Mouse (Mus musculus): ENCODE results near the gene Fmnl3. TPM values are rescaled to one million over a fixed set of nuclear protein-coding genes. Genes with fewer than 3 reads are reported as not detected.

Fmnl3 gene
- total and polyA plus RNA-seq, 3 experiments: 14.6 to 18.6 (median 18.1) TPM

GRCm38 (mm10) chr15:99325598-99325997 lies 44.7 kb downstream of the Fmnl3 start:
- Histone ChIP-seq H3K4me3 (no peak overlapping the region), H3K9ac (ENCODE audit: low read depth, low read length) (no peak overlapping the region), H3K36me3 (ENCODE audit: control insufficient read depth, insufficient read depth, low read length) (peaks cover 10% of the 10 kb centered on the region), H3K27me3 (ENCODE audit: control insufficient read depth, insufficient read depth, low read length) (no peaks in the 10 kb centered on the region), H3K79me2 (replicated peaks; ENCODE audit: control insufficient read depth, insufficient read depth, low read length) (no peaks in the 10 kb centered on the region), H3K4me1 (ENCODE audit: control insufficient read depth, insufficient read depth, low read length) (peaks cover 32% of the 10 kb centered on the region), H3K27ac (peak overlapping the region; percentile 71)
- TF ChIP-seq EP300 (IDR thresholded peaks at IDR 0.05; ENCODE audit: insufficient read depth, low read depth, low read length): no peak
- TF ChIP-seq CTCF (IDR thresholded peaks at IDR 0.05): no peak
- no peak for TF ChIP-seq POLR2A (IDR thresholded peaks at IDR 0.05; ENCODE audit: insufficient read depth, low read depth, low read length)
- 83% methylated on average over 6 of the region's 6 CpGs for WGBS
- DNase-seq: no peak
- intact Hi-C loops (cut with DNase I): no loop called here

GRCm38 (mm10) chr15:99324151-99324550 lies 46.1 kb downstream of the Fmnl3 start:
- Histone ChIP-seq H3K4me3 (no peak overlapping the region), H3K79me2 (replicated peaks; ENCODE audit: control insufficient read depth, insufficient read depth, low read length) (no peaks in the 10 kb centered on the region), H3K27ac (peak overlapping the region; percentile 71), H3K27me3 (ENCODE audit: control insufficient read depth, insufficient read depth, low read length) (no peaks in the 10 kb centered on the region), H3K4me1 (ENCODE audit: control insufficient read depth, insufficient read depth, low read length) (peaks cover 33% of the 10 kb centered on the region), H3K36me3 (ENCODE audit: control insufficient read depth, insufficient read depth, low read length) (peaks cover 15% of the 10 kb centered on the region), H3K9ac (ENCODE audit: low read depth, low read length) (no peak overlapping the region)
- TF ChIP-seq POLR2A (IDR thresholded peaks at IDR 0.05; ENCODE audit: insufficient read depth, low read depth, low read length) (no peak), CTCF (IDR thresholded peaks at IDR 0.05) (no peak), EP300 (IDR thresholded peaks at IDR 0.05; ENCODE audit: insufficient read depth, low read depth, low read length) (0 out of 2 replicates have a peak, but pooled peaks have one; percentile 23)
- DNase-seq: no peak
- intact Hi-C loops (cut with DNase I): no loop called here
- 43% methylated on average over 9 of the region's 9 CpGs for WGBS

GRCm38 (mm10) chr15:99320978-99321377 lies 49.3 kb downstream of the Fmnl3 start:
- intact Hi-C loops (cut with DNase I): no loop called here
- Histone ChIP-seq H3K36me3 (ENCODE audit: control insufficient read depth, insufficient read depth, low read length) (peaks cover 26% of the 10 kb centered on the region), H3K4me3 (no peak overlapping the region), H3K79me2 (replicated peaks; ENCODE audit: control insufficient read depth, insufficient read depth, low read length) (no peaks in the 10 kb centered on the region), H3K27me3 (ENCODE audit: control insufficient read depth, insufficient read depth, low read length) (no peaks in the 10 kb centered on the region), H3K27ac (peak overlapping the region; percentile 57), H3K9ac (ENCODE audit: low read depth, low read length) (no peak overlapping the region), H3K4me1 (ENCODE audit: control insufficient read depth, insufficient read depth, low read length) (peaks cover 50% of the 10 kb centered on the region)
- WGBS: 60% methylated on average over 9 of the region's 9 CpGs
- no peak for TF ChIP-seq EP300 (IDR thresholded peaks at IDR 0.05; ENCODE audit: insufficient read depth, low read depth, low read length)
- no peak for TF ChIP-seq POLR2A (IDR thresholded peaks at IDR 0.05; ENCODE audit: insufficient read depth, low read depth, low read length)
- TF ChIP-seq CTCF (IDR thresholded peaks at IDR 0.05): no peak
- no peak for DNase-seq

- H3K4me3 ChIP-seq: no peak overlapping the region
- H3K27me3 ChIP-seq (ENCODE audit: control insufficient read depth, insufficient read depth, low read length): no peaks in the 10 kb centered on the region
- TF ChIP-seq CTCF (IDR thresholded peaks at IDR 0.05) (no peak), EP300 (IDR thresholded peaks at IDR 0.05; ENCODE audit: insufficient read depth, low read depth, low read length) (no peak), POLR2A (IDR thresholded peaks at IDR 0.05; ENCODE audit: insufficient read depth, low read depth, low read length) (no peak)
- H3K27ac ChIP-seq: peak overlapping the region; percentile 86
- 40% methylated on average over 10 of the region's 10 CpGs for WGBS
- H3K9ac ChIP-seq (ENCODE audit: low read depth, low read length): no peak overlapping the region
- peaks cover 48% of the 10 kb centered on the region for H3K4me1 ChIP-seq (ENCODE audit: control insufficient read depth, insufficient read depth, low read length)
- intact Hi-C loops (cut with DNase I): no loop called here
- no peaks in the 10 kb centered on the region for H3K79me2 ChIP-seq (replicated peaks; ENCODE audit: control insufficient read depth, insufficient read depth, low read length)
- H3K36me3 ChIP-seq (ENCODE audit: control insufficient read depth, insufficient read depth, low read length): peaks cover 23% of the 10 kb centered on the region
- no peak for DNase-seq
These were observed 50.1 kb downstream of the Fmnl3 start for GRCm38 (mm10) chr15:99320168-99320674.

GRCm38 (mm10) chr15:99319411-99319871 lies 50.8 kb downstream of the Fmnl3 start:
- no peak overlapping the region for H3K4me3 ChIP-seq
- H3K9ac ChIP-seq (ENCODE audit: low read depth, low read length): no peak overlapping the region
- H3K27me3 ChIP-seq (ENCODE audit: control insufficient read depth, insufficient read depth, low read length): no peaks in the 10 kb centered on the region
- intact Hi-C loops (cut with DNase I): no loop called here
- DNase-seq: peak in 1 of 2 experiments; percentile 50
- WGBS: 34% methylated on average over 3 of the region's 3 CpGs
- H3K36me3 ChIP-seq (ENCODE audit: control insufficient read depth, insufficient read depth, low read length): peaks cover 22% of the 10 kb centered on the region; the same call in 1 of the 2 replicates
- peaks cover 44% of the 10 kb centered on the region for H3K4me1 ChIP-seq (ENCODE audit: control insufficient read depth, insufficient read depth, low read length)
- TF ChIP-seq POLR2A (IDR thresholded peaks at IDR 0.05; ENCODE audit: insufficient read depth, low read depth, low read length) (peak; percentile 9; the same call in 1 of the 2 replicates), CTCF (IDR thresholded peaks at IDR 0.05) (no peak), EP300 (IDR thresholded peaks at IDR 0.05; ENCODE audit: insufficient read depth, low read depth, low read length) (no peak)
- peak overlapping the region; percentile 86 for H3K27ac ChIP-seq
- H3K79me2 ChIP-seq (replicated peaks; ENCODE audit: control insufficient read depth, insufficient read depth, low read length): no peaks in the 10 kb centered on the region

GRCm38 (mm10) chr15:99318861-99319410 lies 51.3 kb downstream of the Fmnl3 start:
- H3K4me1 ChIP-seq (ENCODE audit: control insufficient read depth, insufficient read depth, low read length): peaks cover 46% of the 10 kb centered on the region
- H3K4me3 ChIP-seq: no peak overlapping the region
- H3K27me3 ChIP-seq (ENCODE audit: control insufficient read depth, insufficient read depth, low read length): no peaks in the 10 kb centered on the region
- no peaks in the 10 kb centered on the region for H3K79me2 ChIP-seq (replicated peaks; ENCODE audit: control insufficient read depth, insufficient read depth, low read length)
- 50% methylated on average over 14 of the region's 14 CpGs for WGBS
- H3K27ac ChIP-seq: peak overlapping the region; percentile 86
- no peak overlapping the region for H3K9ac ChIP-seq (ENCODE audit: low read depth, low read length)
- peak in 1 of 2 experiments; percentile 38 for DNase-seq
- intact Hi-C loops (cut with DNase I): no loop called here
- TF ChIP-seq EP300 (IDR thresholded peaks at IDR 0.05; ENCODE audit: insufficient read depth, low read depth, low read length) (peak; percentile 62; the same call in 1 of the 2 replicates), POLR2A (IDR thresholded peaks at IDR 0.05; ENCODE audit: insufficient read depth, low read depth, low read length) (no peak; the same call in 1 of the 2 replicates), CTCF (IDR thresholded peaks at IDR 0.05) (0 out of 2 replicates have a peak, but pooled peaks have one; percentile 9)
- H3K36me3 ChIP-seq (ENCODE audit: control insufficient read depth, insufficient read depth, low read length): peaks cover 22% of the 10 kb centered on the region; the same call in 1 of the 2 replicates

Measured in heart, adult 2 months (tissue).